Mouse (Mus musculus): ENCODE data around the gene Mgmt. TPM values are rescaled to one million over a fixed set of nuclear protein-coding genes. Genes with fewer than 3 reads are reported as not detected.

The Mgmt gene
- polyA plus RNA-seq, 1 experiment, result 4.7 TPM

DNA sequence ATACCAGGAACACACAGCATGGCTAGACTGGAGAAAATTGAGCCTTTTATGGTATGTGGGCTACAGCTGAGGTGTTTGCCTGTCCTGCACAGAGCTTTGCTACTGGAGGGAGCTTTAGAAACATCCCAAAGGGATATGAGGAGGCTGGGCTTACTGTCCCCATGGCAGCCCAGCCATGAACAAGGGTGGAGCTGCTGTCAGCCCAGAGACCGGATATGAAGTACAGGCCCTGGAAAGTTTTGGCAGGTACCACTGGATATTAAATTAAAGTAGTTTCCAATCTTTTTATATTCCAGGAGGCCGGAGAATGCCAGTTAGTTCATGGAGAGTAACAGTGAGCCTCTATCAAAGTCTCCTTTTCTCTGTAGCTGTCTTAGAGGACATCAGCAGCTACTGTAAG is 116.0 kb downstream of the Mgmt start:
- no peak for TF ChIP-seq GATA1 (IDR thresholded peaks at IDR 0.05; ENCODE audit: low read length)

DNA sequence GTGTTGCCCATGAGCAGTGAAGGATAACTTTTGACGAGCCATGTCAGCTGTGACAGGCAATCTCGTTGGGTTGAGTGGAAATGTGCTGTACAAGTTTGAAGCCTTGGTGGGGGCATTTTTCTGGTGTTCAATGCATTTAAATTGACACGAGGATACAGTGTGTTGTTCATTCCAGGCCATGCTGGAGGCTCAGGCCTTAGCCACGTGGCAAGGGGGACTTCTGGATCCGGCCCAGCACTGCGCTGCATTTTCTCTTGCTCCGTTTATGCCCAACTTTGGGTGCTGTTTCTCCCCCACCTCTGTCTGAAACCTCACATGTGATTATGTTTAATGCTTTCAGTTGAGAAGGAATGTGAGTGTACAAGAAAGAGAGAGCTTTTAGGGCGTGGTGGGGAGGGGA is 118.3 kb downstream of the Mgmt start:
- no peak for TF ChIP-seq GATA1 (IDR thresholded peaks at IDR 0.05; ENCODE audit: low read length)

DNA sequence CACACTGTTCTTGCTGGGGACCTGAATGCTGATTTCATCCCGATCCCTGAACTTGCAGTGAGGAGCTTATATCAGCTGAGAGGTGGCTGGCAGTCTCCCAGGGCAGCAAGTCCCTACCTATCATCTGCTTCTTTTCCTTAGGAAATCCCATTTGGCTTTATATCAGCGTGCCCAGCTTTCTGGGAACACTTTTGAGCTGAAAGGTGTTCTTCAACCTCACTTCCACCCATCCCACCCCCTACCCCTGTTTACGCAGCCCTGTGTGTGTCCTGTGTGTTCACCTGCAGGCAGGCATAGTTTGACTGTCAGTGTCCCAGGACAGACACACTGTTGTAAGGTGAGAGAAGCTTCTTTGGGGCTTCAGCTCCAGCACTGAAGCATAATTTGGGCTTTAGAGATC is 119.0 kb downstream of the Mgmt start:
- TF ChIP-seq GATA1 (IDR thresholded peaks at IDR 0.05; ENCODE audit: low read length), result no peak

DNA sequence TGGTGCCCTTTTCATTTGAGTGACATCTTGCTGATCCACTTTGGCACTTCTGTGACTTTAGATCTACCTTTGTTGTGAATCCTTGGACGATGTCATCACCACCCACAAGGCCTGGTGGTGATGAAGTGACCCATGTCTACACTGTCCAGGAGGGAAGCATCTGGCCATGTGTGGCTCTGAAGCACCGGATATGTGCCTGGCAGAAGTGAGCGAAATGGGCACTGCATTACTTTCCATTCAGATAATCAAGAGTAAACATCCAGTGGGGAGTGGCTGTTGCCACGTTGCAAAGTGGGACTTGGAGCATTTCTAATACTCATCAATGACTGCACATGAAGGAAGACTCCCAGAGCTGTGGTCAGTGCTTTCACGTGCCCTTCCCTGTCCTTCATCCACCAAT is 124.2 kb downstream of the Mgmt start:
- no peak for TF ChIP-seq GATA1 (IDR thresholded peaks at IDR 0.05; ENCODE audit: low read length)

DNA sequence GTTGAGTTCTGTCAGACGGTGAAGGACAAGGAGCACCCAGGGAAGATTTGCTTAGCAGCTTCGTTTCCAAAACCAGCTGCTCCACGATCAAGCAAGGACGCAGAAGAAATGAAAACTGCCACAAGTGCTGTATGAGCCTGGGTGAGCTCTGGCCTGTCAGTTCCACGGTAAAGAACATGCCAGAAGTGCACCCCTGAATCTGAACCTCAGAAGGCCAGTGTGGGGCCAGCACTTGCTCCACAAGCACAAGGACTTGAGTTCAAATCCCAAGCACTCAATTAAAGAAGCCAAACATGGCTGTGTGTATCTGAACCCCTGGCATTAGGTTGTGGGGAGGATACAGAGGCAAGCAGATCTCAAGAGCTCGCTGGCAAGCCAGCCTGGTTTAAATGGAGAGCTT is 125.8 kb downstream of the Mgmt start:
- no peak for TF ChIP-seq GATA1 (IDR thresholded peaks at IDR 0.05; ENCODE audit: low read length)

GRCm38 (mm10) chr7:137030789-137031188 is 136.4 kb downstream of the Mgmt start:
- TF ChIP-seq GATA1 (IDR thresholded peaks at IDR 0.05; ENCODE audit: low read length), result no peak

DNA sequence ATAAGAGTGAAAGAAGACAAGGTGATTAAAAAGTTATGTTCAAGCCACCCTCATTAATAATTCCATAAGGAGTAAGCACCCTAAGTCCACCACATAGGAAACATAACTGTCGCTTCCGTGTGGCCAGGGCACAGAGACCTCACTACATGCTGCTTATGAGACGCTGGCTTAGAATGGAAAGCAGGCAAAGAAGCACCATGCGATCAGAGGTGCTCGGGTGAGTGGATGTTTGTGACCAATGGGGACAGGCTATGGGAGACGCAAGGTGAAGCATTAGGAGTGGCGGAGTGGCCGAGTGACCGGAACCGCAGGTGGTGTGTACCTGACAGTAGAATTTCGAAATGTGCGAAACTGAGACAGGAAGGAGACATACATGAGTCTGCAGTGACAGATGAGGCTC is 138.8 kb downstream of the Mgmt start:
- TF ChIP-seq GATA1 (IDR thresholded peaks at IDR 0.05; ENCODE audit: low read length), result no peak

- no peak for TF ChIP-seq GATA1 (IDR thresholded peaks at IDR 0.05; ENCODE audit: low read length)
Measured at GRCm38 (mm10) chr7:137034986-137035385, 140.6 kb downstream of the Mgmt start.

DNA sequence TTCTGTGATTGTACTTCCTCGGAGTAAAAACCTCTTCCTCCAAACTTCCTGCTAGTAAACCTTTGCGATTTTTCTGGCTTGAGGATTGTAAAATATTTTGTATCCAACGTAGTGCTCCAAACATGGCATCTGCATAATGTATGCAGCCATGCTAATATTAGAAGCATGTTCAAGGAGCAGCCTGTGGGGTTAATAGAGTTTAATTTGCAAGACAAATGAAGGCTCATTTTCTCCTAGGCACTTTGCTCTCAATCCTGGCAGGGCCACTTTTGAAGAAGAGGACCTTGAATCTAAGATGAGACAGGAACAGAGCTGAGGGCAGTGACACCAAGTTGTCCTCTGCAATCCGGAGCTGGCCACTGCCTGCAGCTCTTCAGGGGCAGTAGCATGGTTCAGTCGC is 141.5 kb downstream of the Mgmt start:
- no peak for TF ChIP-seq GATA1 (IDR thresholded peaks at IDR 0.05; ENCODE audit: low read length)

DNA sequence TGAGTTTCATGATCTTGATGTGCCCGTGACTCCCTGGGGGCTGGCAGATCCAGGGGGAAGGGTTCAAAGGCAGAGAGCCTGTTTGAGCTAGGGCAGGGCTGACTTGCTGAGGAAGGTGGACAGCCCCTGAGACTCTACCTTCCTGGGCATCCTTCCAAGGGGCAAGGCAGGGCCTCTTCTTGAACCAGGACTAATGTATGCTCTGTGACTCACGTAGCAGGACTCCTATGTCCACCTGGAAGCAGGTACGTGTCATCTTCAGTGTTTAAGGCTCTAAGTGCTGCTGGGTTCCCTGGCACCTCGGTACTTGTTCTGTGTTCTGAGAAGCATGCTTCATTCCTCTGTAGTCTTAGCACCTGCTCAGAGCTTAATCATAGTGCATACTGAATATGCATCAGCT is 143.1 kb downstream of the Mgmt start:
- no peak for TF ChIP-seq GATA1 (IDR thresholded peaks at IDR 0.05; ENCODE audit: low read length)

- no peak for TF ChIP-seq GATA1 (IDR thresholded peaks at IDR 0.05; ENCODE audit: low read length)
Measured at GRCm38 (mm10) chr7:137037872-137038271, 143.5 kb downstream of the Mgmt start.

DNA sequence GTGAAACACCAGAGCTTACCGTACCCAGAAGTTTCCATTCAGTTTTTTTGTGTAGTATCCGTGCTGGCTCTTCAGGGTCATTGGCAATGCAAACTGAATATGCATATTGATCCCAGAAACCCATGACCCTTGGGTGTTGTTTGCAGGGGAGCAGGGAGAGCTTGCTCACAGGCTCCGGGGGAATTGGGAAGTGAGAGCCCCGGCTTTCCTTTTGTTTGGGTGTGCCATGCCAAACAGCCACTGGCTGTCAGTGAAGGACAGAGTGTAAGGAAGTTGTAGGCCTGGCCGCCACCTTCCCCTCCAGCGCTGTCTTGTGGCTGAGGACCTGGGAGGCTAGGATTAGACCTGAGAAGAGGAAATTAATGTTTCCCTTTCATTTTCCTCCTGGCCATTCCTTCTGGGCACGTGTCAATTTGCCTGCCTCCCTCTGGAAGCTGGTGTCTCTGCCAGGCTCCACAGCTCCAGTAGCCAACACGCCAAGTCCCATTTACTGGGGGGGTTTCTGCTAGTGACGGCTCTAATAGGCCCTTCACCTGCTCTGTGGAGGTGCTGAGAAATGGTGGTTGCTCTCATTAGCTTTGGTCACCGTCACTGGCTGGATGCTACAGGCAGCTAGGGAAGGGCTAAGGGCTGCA is 144.0 kb downstream of the Mgmt start:
- no peak for TF ChIP-seq GATA1 (IDR thresholded peaks at IDR 0.05; ENCODE audit: low read length)

GRCm38 (mm10) chr7:137038946-137039320 is 144.5 kb downstream of the Mgmt start:
- no peak for TF ChIP-seq GATA1 (IDR thresholded peaks at IDR 0.05; ENCODE audit: low read length)

- TF ChIP-seq GATA1 (IDR thresholded peaks at IDR 0.05; ENCODE audit: low read length), result no peak
Measured at GRCm38 (mm10) chr7:137040646-137041045, 146.2 kb downstream of the Mgmt start.

- TF ChIP-seq GATA1 (IDR thresholded peaks at IDR 0.05; ENCODE audit: low read length), result no peak
Measured at GRCm38 (mm10) chr7:137046891-137047290, 152.5 kb downstream of the Mgmt start.

- TF ChIP-seq GATA1 (IDR thresholded peaks at IDR 0.05; ENCODE audit: low read length), result no peak
Measured at GRCm38 (mm10) chr7:137048086-137048922, 153.9 kb downstream of the Mgmt start.

- TF ChIP-seq GATA1 (IDR thresholded peaks at IDR 0.05; ENCODE audit: low read length), result no peak
Measured at GRCm38 (mm10) chr7:137054343-137054742, 159.9 kb downstream of the Mgmt start.
